Comparison of ENCODE assay signal across 21 mouse cellular contexts in genomic region chr5:135156496-135156895, GRCm38 (mm10). TPM values are rescaled to one million over a fixed set of nuclear protein-coding genes. Genes with fewer than 3 reads are reported as not detected.
DNase-seq lines count a peak whose midpoint lies in the region; ATAC-seq and TF ChIP-seq lines count a peak whose summit lies in the region.
"Had no signal": no experiment of that assay in that cellular context is flagged by ENCODE, and none has a peak within 500 bp of the region (broad histone marks: within the 10 kb centered on the region; RNA-seq: fewer than 3 reads in every experiment).

No protein-coding gene starts in this region.

- H3K27me3 ChIP-seq in liver, adult 2 months (ENCODE audit: control insufficient read depth, insufficient read depth, low read length) = no peaks in the 10 kb centered on the region
- no peaks in the 10 kb centered on the region for H3K27me3 ChIP-seq in MEL (ENCODE audit: control insufficient read depth in 1 of 2, insufficient read depth in 2 of 2, low read length in 2 of 2)
- no peaks in the 10 kb centered on the region for H3K27me3 ChIP-seq in forebrain, embryonic 10.5 days (ENCODE audit: poor library complexity, severe bottlenecking)
- H3K27me3 ChIP-seq: embryonic facial prominence, embryonic 15.5 days; forebrain, embryonic 12.5 days; heart, embryonic 13.5 days; limb, embryonic 12.5 days; lung, embryonic 15.5 days; midbrain, embryonic 15.5 days had no signal

- no peak overlapping the region for H3K27ac ChIP-seq in gastrocnemius, adult 2 months
- H3K27ac ChIP-seq in liver, adult 2 months (replicated peaks; ENCODE audit: insufficient read depth, low read depth, low read length) = no peak overlapping the region
- H3K27ac ChIP-seq in MEL (ENCODE audit: control insufficient read depth, low read depth, low read length) = no peak overlapping the region
- H3K27ac ChIP-seq in forebrain, embryonic 10.5 days = no peak overlapping the region
- H3K27ac ChIP-seq: embryonic facial prominence, embryonic 15.5 days; forebrain, embryonic 12.5 days; heart, embryonic 13.5 days; limb, embryonic 12.5 days; lung, embryonic 15.5 days; midbrain, embryonic 15.5 days had no signal

- no peak for TF ChIP-seq POLR2A in liver, adult 2 months (IDR thresholded peaks at IDR 0.05; ENCODE audit: extremely low read depth, insufficient read depth, low read length)
- no peak for TF ChIP-seq POLR2A in MEL (IDR thresholded peaks at IDR 0.05; ENCODE audit: control insufficient read depth in 1 of 2, insufficient read depth in 1 of 2, low read depth in 1 of 2, low read length in 2 of 2, poor library complexity in 1 of 2)

- peaks cover 6% of the 10 kb centered on the region for H3K4me1 ChIP-seq in liver, adult 2 months (ENCODE audit: control insufficient read depth, insufficient read depth, low read length)
- no peaks in the 10 kb centered on the region for H3K4me1 ChIP-seq in MEL (ENCODE audit: control insufficient read depth in 1 of 2, insufficient read depth in 2 of 2, low read length in 2 of 2)
- H3K4me1 ChIP-seq in forebrain, embryonic 10.5 days = no peaks in the 10 kb centered on the region
- H3K4me1 ChIP-seq: embryonic facial prominence, embryonic 15.5 days; forebrain, embryonic 12.5 days; limb, embryonic 12.5 days; lung, embryonic 15.5 days; midbrain, embryonic 15.5 days had no signal

- no peak for DNase-seq in gastrocnemius, adult 2 months
- no peak for DNase-seq in gastrocnemius, postnatal 10 days
- no peak for DNase-seq in liver, adult 2 months (ENCODE audit: extremely low read depth, low read depth, low spot score)
- DNase-seq in liver = no peak
- peak; percentile 40 for DNase-seq in A20 (ENCODE audit: low read depth, low spot score)
- peak; percentile 65 for DNase-seq in MEL (ENCODE audit: low read depth, low spot score)
- DNase-seq in forebrain, embryonic 10.5 days (ENCODE audit: extremely low spot score, low spot score) = no peak
- DNase-seq: adrenal gland, postnatal 36 days; cerebellum, postnatal 10 days; embryo, embryonic 11 days; heart, postnatal 4 days; kidney, adult 9 months; layer of hippocampus, postnatal 36 days; right cerebral cortex, adult 18-20 months had no signal

- H3K9me3 ChIP-seq in MEL (replicated peaks; ENCODE audit: insufficient read depth, low read length) = no peaks in the 10 kb centered on the region
- H3K9me3 ChIP-seq in forebrain, embryonic 10.5 days = peaks cover 4% of the 10 kb centered on the region; the same call in 1 of the 2 replicates
- H3K9me3 ChIP-seq: embryonic facial prominence, embryonic 15.5 days; forebrain, embryonic 12.5 days; heart, embryonic 13.5 days; limb, embryonic 12.5 days; lung, embryonic 15.5 days; midbrain, embryonic 15.5 days had no signal

- 100% methylated on average over 4 of the region's 4 CpGs for WGBS in liver, adult 2 months
- 94% methylated on average over 4 of the region's 4 CpGs for WGBS in forebrain, embryonic 10.5 days

- H3K36me3 ChIP-seq in liver, adult 2 months (ENCODE audit: control insufficient read depth, insufficient read depth, low read length) = peaks cover 36% of the 10 kb centered on the region
- peaks cover 0 to 15% of the 10 kb centered on the region in 2 experiments; a peak in 2 of 4 replicates for H3K36me3 ChIP-seq in MEL (ENCODE audit: control insufficient read depth in 1 of 2, insufficient read depth in 2 of 2, low read length in 2 of 2)
- H3K36me3 ChIP-seq in forebrain, embryonic 10.5 days (replicated peaks) = peaks cover 97% of the 10 kb centered on the region

- H3K4me3 ChIP-seq in gastrocnemius, adult 2 months = no peak overlapping the region
- H3K4me3 ChIP-seq in liver, adult 2 months (ENCODE audit: insufficient read depth, low read depth, low read length) = no peak overlapping the region
- no peak overlapping the region for H3K4me3 ChIP-seq in MEL (ENCODE audit: control insufficient read depth in 1 of 2, insufficient read depth in 1 of 2, low read depth in 2 of 2, low read length in 2 of 2)
- no peak overlapping the region for H3K4me3 ChIP-seq in forebrain, embryonic 10.5 days
- H3K4me3 ChIP-seq: embryonic facial prominence, embryonic 15.5 days; forebrain, embryonic 12.5 days; heart, embryonic 13.5 days; limb, embryonic 12.5 days; lung, embryonic 15.5 days; midbrain, embryonic 15.5 days had no signal

- no peak for TF ChIP-seq EP300 in MEL (IDR thresholded peaks at IDR 0.05; ENCODE audit: low read depth in 1 of 2, low read length in 2 of 2)

- no peaks in the 10 kb centered on the region for H3K79me2 ChIP-seq in liver, adult 2 months (ENCODE audit: control insufficient read depth, insufficient read depth, low read length)
- no peaks in the 10 kb centered on the region; the same call in 1 of the 2 replicates for H3K79me2 ChIP-seq in MEL (ENCODE audit: control insufficient read depth, insufficient read depth, low read length, poor library complexity)

- peak; percentile 2 for TF ChIP-seq RAD21 in MEL (IDR thresholded peaks at IDR 0.05; ENCODE audit: low read depth, low read length)

- TF ChIP-seq CTCF in gastrocnemius, adult 2 months (IDR thresholded peaks at IDR 0.05) = peak; percentile 23; the same call in 1 of the 2 replicates
- TF ChIP-seq CTCF in liver, adult 2 months (IDR thresholded peaks at IDR 0.05; ENCODE audit: low read depth, low read length) = peak; percentile 27; the same call in 1 of the 2 replicates
- TF ChIP-seq CTCF in MEL (IDR thresholded peaks at IDR 0.05 in 2 of 3, conservative IDR thresholded peaks at IDR 0.05 in 1 of 3; ENCODE audit: control insufficient read depth in 1 of 3, insufficient read depth in 1 of 3, low read depth in 2 of 3, low read length in 3 of 3, poor library complexity in 1 of 3, severe bottlenecking in 1 of 3) = peak; percentile 38 to 52 (median 42)

- no peak for ATAC-seq in frontal cortex, adult (ENCODE audit: low TSS enrichment)
- ATAC-seq: midbrain, embryonic 15.5 days had no signal

- intact Hi-C loops in gastrocnemius, adult 2 months (cut with DNase I) = no loop called here

- no peak overlapping the region for H3K9ac ChIP-seq in liver, adult 2 months (ENCODE audit: low read depth, low read length)
- no peak overlapping the region for H3K9ac ChIP-seq in MEL (ENCODE audit: control insufficient read depth, low read depth, low read length, poor library complexity, severe bottlenecking)
- H3K9ac ChIP-seq: embryonic facial prominence, embryonic 15.5 days; forebrain, embryonic 12.5 days; heart, embryonic 13.5 days; limb, embryonic 12.5 days; lung, embryonic 15.5 days; midbrain, embryonic 15.5 days had no signal

TF ChIP-seq in MEL, 35 proteins besides CTCF, POLR2A, EP300 and RAD21:
- TF ChIP-seq POLR2AphosphoS2 (IDR thresholded peaks at IDR 0.05; ENCODE audit: low read length) (no peak), SMC3 (IDR thresholded peaks at IDR 0.05; ENCODE audit: low read depth, low read length) (peak; percentile 27), CHD2 (IDR thresholded peaks at IDR 0.05; ENCODE audit: low read length) (no peak), USF2 (IDR thresholded peaks at IDR 0.05; ENCODE audit: borderline replicate concordance in 1 of 2, insufficient read depth in 1 of 2, low read depth in 1 of 2, low read length in 2 of 2) (no peak), MYC (IDR thresholded peaks at IDR 0.05; ENCODE audit: low read depth, low read length) (no peak)

RNA-seq across cellular contexts. Expression of gene Tbl2, which starts 7.0 kb away (rescaled TPM):
- total RNA-seq in gastrocnemius, adult 2 months (2021) = 1 to 10 TPM; 8.8 to 9.1 TPM
- 10 to 100 TPM; 13.6 to 16.8 TPM for total RNA-seq in gastrocnemius, postnatal 10 days (2021)
- total RNA-seq in liver, adult 2 months (2014; rRNA removed) = 5.8 and 8.0 TPM in 2 replicates
- polyA plus RNA-seq in liver, adult 2 months (2012; rRNA removed) = 9.6 and 10.1 TPM in 2 replicates
- 19.3 and 20.5 TPM in 2 replicates for total RNA-seq in MEL (2012; rRNA removed)
- polyA plus RNA-seq in MEL (2012; ENCODE audit: insufficient read depth in 1 of 2, insufficient read length in 2 of 2, low read depth in 1 of 2, low replicate concordance in 2 of 2, missing spikeins in 1 of 2) = 10 to 100 TPM in 1 of 2 experiments, not detected in 1; 30.3 TPM
- polyA plus RNA-seq in forebrain, embryonic 10.5 days (2016; fragmentation: Nextera tagmentation; extraction: Ambion mirVana) = 23.8 and 25.0 TPM in 2 replicates

RNA-seq across cellular contexts. Expression of gene Bcl7b, which starts 11.6 kb away (rescaled TPM):
- 10 to 100 TPM; 28.3 to 28.6 TPM for total RNA-seq in gastrocnemius, adult 2 months (2021)
- total RNA-seq in gastrocnemius, postnatal 10 days (2021) = 10 to 100 TPM; 28.4 to 28.9 TPM
- 10.5 and 11.9 TPM in 2 replicates for total RNA-seq in liver, adult 2 months (2014; rRNA removed)
- 17.6 and 20.2 TPM in 2 replicates for polyA plus RNA-seq in liver, adult 2 months (2012; rRNA removed)
- 44.6 and 45.1 TPM in 2 replicates for total RNA-seq in MEL (2012; rRNA removed)
- 10 to 100 TPM in 1 of 2 experiments, not detected in 1; 76.0 TPM for polyA plus RNA-seq in MEL (2012; ENCODE audit: insufficient read depth in 1 of 2, insufficient read length in 2 of 2, low read depth in 1 of 2, low replicate concordance in 2 of 2, missing spikeins in 1 of 2)
- 43.3 and 44.4 TPM in 2 replicates for polyA plus RNA-seq in forebrain, embryonic 10.5 days (2016; fragmentation: Nextera tagmentation; extraction: Ambion mirVana)

RNA-seq across cellular contexts. Expression of gene Baz1b, which starts 30.6 kb away (rescaled TPM):
- total RNA-seq in gastrocnemius, adult 2 months (2021) = 10 to 100 TPM; 32.7 to 36.8 TPM
- total RNA-seq in gastrocnemius, postnatal 10 days (2021) = 10 to 100 TPM; 29.0 to 39.2 TPM
- 26.9 and 27.5 TPM in 2 replicates for total RNA-seq in liver, adult 2 months (2014; rRNA removed)
- 8.8 and 11.9 TPM in 2 replicates for polyA plus RNA-seq in liver, adult 2 months (2012; rRNA removed)
- total RNA-seq in MEL (2012; rRNA removed) = 69.1 and 72.9 TPM in 2 replicates
- 10 to 100 TPM; 44.5 to 81.5 TPM for polyA plus RNA-seq in MEL (2012; ENCODE audit: insufficient read depth in 1 of 2, insufficient read length in 2 of 2, low read depth in 1 of 2, low replicate concordance in 2 of 2, missing spikeins in 1 of 2)
- polyA plus RNA-seq in forebrain, embryonic 10.5 days (2016; fragmentation: Nextera tagmentation; extraction: Ambion mirVana) = 58.0 and 59.1 TPM in 2 replicates

Comparison
In these comparisons a context has a peak if more than half of its experiments do, and no peak if none do; other contexts are left out.
1. DNase-seq: peak in A20 (single experiment) and MEL (single experiment); none in gastrocnemius, adult 2 months (single experiment), gastrocnemius, postnatal 10 days (single experiment), liver, adult 2 months (single experiment), liver (single experiment) and forebrain, embryonic 10.5 days (single experiment).
2. Peak in every context shown above with its lines, with median percentiles within 50 percentile points of each other: CTCF ChIP-seq.